Mouse (Mus musculus): ENCODE data around the gene Hopx. TPM values are rescaled to one million over a fixed set of nuclear protein-coding genes. Genes with fewer than 3 reads are reported as not detected.

Hopx gene
- polyA plus RNA-seq, 1 experiment from 2014 or later, result 0.45 TPM

DNA sequence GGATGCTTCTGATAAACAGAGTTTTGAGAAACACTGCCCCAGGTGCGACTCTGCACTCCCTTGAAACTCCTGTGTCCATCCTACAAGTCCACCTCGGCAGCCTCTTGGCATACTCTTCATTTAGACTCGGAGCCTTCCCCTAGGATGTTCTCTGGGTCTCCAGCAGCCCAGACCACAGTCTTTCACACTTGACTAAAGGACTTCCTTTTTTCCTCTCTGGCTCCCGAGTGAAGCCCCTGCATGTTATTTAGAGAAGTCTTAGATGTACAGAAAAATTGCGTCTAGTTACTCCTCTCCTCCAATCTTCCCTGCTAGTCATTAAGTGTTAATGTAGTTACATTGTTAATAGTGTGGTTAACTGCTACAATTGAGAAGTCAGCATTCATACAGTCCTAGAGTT, 70.6 kb downstream of the Hopx start:
- H3K9ac ChIP-seq, result no peak overlapping the region
- no peak for ATAC-seq (ENCODE audit: low FRiP score, low read depth)
- no peaks in the 10 kb centered on the region for H3K27me3 ChIP-seq
- 70% methylated on average over 5 of the region's 5 CpGs for WGBS
- H3K27ac ChIP-seq, result no peak overlapping the region
- no peak overlapping the region for H3K4me2 ChIP-seq (replicated peaks)
- no peaks in the 10 kb centered on the region for H3K4me1 ChIP-seq
- H3K9me3 ChIP-seq, result no peaks in the 10 kb centered on the region
- no peak overlapping the region for H3K4me3 ChIP-seq
- no peaks in the 10 kb centered on the region for H3K36me3 ChIP-seq

DNA sequence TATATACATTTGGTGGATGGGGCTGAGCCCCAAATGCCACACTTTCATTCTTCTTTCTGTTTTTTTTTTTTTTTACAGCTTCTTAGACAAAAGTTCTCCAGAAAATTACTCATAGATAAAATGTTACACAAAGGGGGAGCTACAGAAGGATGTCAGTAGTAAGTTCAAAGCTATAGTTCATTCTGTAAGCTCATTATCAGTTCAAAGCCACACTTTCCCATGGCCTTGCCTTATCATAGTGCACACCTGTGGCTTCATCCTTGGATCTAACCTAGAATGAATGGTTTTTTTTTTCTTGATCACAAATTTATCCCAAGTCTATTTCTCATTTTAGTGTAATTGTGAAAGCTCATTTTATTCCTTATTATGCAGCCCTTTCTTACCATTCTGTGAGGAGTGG, 75.5 kb downstream of the Hopx start:
- ATAC-seq (ENCODE audit: low FRiP score, low read depth), result no peak
- H3K4me2 ChIP-seq (replicated peaks), result no peak overlapping the region
- no peaks in the 10 kb centered on the region for H3K4me1 ChIP-seq
- H3K27me3 ChIP-seq, result no peaks in the 10 kb centered on the region
- H3K4me3 ChIP-seq, result no peak overlapping the region
- H3K36me3 ChIP-seq, result no peaks in the 10 kb centered on the region
- H3K9me3 ChIP-seq, result no peaks in the 10 kb centered on the region
- no peak overlapping the region for H3K27ac ChIP-seq
- H3K9ac ChIP-seq, result no peak overlapping the region

DNA sequence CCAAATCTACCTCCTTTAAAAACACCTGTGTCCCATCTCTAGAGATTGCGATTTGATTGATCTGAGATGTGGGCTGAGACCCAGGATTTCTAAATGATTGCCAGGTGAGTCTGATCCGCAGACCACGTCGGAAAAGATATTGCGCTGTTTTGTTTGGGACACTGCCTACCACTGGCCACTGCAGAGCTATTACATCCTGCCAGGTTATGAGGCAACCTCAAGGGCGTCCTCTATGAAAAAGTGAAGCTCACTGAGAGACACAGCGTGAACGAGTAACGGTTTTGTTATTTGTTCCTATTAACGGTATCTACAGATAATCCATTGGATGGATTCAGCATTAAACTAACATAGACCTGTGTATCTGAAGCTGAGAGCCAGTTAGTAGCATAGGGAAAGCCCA, 76.5 kb downstream of the Hopx start:
- ATAC-seq (ENCODE audit: low FRiP score, low read depth), result no peak
- no peaks in the 10 kb centered on the region for H3K27me3 ChIP-seq
- no peak overlapping the region for H3K4me2 ChIP-seq (replicated peaks)
- H3K4me1 ChIP-seq, result no peaks in the 10 kb centered on the region
- no peak overlapping the region for H3K9ac ChIP-seq
- H3K27ac ChIP-seq, result no peak overlapping the region
- H3K4me3 ChIP-seq, result no peak overlapping the region
- no peaks in the 10 kb centered on the region for H3K36me3 ChIP-seq
- WGBS, result 77% methylated on average over 10 of the region's 10 CpGs
- no peaks in the 10 kb centered on the region for H3K9me3 ChIP-seq

Other genes starting within 250 kb of the Hopx start
- gene Aasdh, start 209.6 kb downstream of the Hopx start, polyA plus RNA-seq (2015; fragmentation: Nextera tagmentation; extraction: Ambion mirVana), result 19.8 and 20.4 TPM in 2 replicates
- 321 and 323 TPM in 2 replicates for gene Paics, start 163.8 kb downstream of the Hopx start, polyA plus RNA-seq (2015; fragmentation: Nextera tagmentation; extraction: Ambion mirVana)
- gene Ppat, start 163.5 kb downstream of the Hopx start, polyA plus RNA-seq (2015; fragmentation: Nextera tagmentation; extraction: Ambion mirVana), result 23.9 and 25.4 TPM in 2 replicates
- gene Srp72, start 140.4 kb downstream of the Hopx start, polyA plus RNA-seq (2015; fragmentation: Nextera tagmentation; extraction: Ambion mirVana), result 115 and 121 TPM in 2 replicates
- not detected in 2 replicates for gene Arl9, start 111.1 kb downstream of the Hopx start, polyA plus RNA-seq (2015; fragmentation: Nextera tagmentation; extraction: Ambion mirVana)
- gene Thegl, start 99.1 kb downstream of the Hopx start, polyA plus RNA-seq (2015; fragmentation: Nextera tagmentation; extraction: Ambion mirVana), result 0.20 TPM in 1 of 2 replicates, not detected in the other
- gene Spink2, start 96.3 kb upstream of the Hopx start, polyA plus RNA-seq (2015; fragmentation: Nextera tagmentation; extraction: Ambion mirVana), result 1.4 and 1.9 TPM in 2 replicates
- 56.2 and 57.2 TPM in 2 replicates for gene Rest, start 150.4 kb upstream of the Hopx start, polyA plus RNA-seq (2015; fragmentation: Nextera tagmentation; extraction: Ambion mirVana)
- gene Noa1, start 195.0 kb upstream of the Hopx start, polyA plus RNA-seq (2015; fragmentation: Nextera tagmentation; extraction: Ambion mirVana), result 25.8 and 26.7 TPM in 2 replicates
- 67.9 and 71.4 TPM in 2 replicates for gene Polr2b, start 195.0 kb upstream of the Hopx start, polyA plus RNA-seq (2015; fragmentation: Nextera tagmentation; extraction: Ambion mirVana)

Data from limb, embryonic 13.5 days (tissue).